Mouse (Mus musculus) gastrocnemius, adult 18-20 months (tissue): ENCODE measurements around the gene Gm19935. TPM values are rescaled to one million over a fixed set of nuclear protein-coding genes. Genes with fewer than 3 reads are reported as not detected.

Experiments
- DNase-seq: peaks from one replicate; pipeline ENCODE4 v3.0.0; 2021; ENCODE audit warnings: low spot score
- total RNA-seq, 2 experiments: library from RNA; stranded (reverse); gene quantifications; 2 replicates each; pipeline ENCODE4 v1.2.3; 2021

Gene Gm19935
- total RNA-seq, 2 experiments from 2014 or later, result not detected

- no peak for DNase-seq
Observed at GRCm38 (mm10) chr8:90830980-90831379, 13.8 kb upstream of the Gm19935 start.

DNA sequence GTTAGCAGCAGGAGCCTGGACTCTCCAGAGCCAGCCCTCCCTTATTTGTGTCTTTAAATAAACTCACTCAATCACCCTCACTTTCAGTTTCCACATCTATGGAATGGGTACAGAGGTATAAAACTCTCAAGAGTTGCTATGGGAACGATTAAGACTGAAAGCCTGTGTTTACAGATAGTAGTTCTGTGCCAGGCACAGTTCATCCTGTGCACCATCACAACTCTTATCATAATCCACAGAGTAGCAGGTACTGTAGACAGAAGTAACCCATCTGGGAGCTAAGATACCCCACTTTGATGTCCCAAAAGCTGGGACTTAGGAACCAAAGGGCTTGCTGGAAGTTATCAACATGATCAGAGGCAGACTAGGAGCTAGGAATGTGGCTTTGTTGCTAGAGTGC, 12.6 kb upstream of the Gm19935 start:
- DNase-seq, result no peak

DNA sequence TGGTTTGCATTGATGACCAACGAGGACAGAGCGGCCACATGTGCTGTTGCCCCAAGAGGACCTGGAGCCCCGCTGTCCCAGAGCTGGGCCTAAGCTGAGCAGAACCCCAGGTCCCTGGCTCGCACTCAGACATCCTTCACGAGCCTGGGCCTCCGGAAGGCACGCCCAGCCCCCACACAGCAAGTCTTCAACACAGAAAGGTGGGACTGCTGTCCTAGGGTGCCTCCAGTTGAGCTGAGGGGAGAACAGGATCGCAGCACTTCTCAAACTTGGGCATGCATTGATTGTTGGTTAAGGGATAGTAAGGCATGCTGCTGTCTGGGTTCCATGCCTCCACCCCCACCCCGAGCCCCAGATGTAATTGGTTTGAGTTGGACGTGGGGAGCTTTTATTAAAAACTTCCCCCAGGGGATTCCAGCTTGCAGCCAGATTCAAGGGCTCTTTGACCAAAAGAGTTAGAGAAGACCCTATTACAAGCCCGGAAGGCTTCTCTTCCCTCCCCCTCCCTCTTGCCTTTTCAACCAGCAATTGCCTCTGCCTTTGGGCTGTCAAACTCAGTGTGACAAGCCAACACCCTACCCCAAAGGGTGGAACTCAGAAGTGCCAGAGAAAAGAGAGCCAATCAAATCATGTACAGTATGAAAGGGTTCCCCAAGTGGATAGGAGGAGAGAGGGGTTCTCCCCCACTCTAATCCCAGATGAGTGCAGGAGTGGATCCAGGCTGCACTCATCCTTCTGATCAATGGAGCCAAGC, 12.0 kb upstream of the Gm19935 start:
- peak; percentile 15 for DNase-seq

- DNase-seq, result peak; percentile 97
Observed at GRCm38 (mm10) chr8:90828181-90828986, 11.2 kb upstream of the Gm19935 start, which contains the start of gene Chd9. Gene Chd9, plus strand, starts transcription at chr8:90828352.

DNA sequence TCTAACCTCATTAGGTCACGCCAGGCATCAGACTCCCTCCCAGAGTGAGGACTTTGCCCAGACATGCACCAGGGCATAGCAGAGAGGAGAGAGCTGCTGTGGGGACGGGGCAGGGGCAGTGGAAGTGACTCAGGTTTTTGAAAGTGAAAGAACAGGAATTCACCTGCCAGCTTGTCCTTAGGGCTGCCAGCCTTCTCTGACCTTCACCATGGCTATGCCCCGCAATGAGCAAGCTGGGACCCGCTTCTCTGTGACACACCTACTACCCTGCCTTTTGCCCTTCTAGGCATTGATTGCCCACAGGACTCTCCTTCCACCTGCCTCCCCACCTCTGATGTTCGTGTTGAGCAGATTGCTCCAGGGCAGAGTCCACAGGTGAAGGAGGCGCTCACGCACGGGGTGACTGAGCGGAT, 8.3 kb upstream of the Gm19935 start:
- no peak for DNase-seq

GRCm38 (mm10) chr8:90822443-90822842, 5.2 kb upstream of the Gm19935 start:
- DNase-seq, result no peak

- DNase-seq, result no peak
Observed at GRCm38 (mm10) chr8:90820321-90820696, 3.1 kb upstream of the Gm19935 start.

DNA sequence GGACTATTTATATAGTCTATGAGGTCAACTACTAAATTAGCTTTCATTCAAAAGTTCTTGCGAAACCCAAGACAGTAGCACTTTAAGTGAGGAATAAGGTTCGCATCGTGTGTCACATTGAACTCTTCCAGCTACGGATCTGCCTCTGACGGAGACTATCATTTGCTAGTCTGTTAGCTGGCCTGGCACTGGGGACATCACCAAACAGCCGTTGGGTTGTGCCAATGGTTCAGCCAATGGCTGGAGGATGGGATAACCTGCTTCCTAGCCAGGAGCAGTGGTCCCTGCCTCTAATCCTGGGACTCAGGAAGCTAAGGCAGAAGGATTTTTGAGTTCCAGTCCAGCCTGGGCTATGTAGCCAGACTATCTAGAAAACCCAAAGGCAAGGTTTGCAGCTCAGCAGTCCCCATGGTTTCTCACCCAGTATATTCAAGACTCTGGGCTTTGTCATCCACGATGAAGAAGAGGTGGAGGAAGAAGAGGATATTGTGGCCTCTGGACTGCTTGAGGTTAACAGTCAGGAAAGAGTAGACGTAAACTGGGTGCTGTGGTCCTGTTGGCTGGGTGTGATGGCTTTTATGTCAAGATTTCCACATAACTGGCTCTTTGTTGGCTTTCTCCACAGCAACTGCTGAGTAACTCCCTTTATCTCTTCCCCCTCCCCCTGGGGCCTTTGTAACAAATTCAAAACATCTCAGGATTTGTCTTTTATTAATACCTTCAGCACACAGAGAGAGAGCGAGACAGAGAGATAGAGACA, 2.5 kb upstream of the Gm19935 start:
- peak; percentile 24 for DNase-seq

DNA sequence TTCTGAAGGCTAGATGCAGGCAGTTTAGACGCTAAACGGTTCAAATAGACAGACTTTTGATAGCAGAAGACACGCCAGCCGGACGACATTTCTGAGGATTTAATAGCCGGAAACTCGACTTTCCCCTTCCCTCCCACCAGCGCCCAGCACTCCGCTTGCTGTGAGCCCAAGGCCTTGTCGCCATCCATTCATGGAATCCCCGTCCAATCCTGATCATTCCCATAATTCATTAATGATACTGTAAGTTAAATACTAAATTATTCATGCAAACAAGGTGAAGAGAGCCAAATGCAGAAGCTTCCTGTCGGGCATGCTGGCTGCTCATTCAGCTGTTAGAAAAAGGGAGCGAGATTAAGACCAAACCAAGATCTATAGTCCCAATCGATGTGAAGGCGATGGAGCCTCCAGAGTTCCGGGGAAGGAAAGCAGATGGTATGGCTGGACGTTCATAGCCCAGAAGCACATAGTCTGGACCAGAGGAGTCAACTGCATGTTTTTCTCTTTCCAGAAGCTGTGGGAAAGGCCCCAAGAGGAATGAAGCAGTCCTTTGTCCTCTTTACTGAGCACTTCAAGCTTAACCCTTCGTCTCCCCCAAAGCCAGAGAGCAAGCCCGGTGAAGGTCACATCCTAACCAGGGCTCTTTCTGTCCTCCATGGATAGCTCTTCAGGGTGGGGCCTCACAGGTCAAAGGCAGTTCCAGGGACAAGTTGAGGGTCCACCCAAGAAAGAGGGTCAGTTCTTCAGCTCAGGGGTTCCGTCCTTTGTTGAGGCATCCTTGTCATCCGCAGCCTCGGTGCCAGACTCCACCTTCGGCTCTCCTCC, 921 bp downstream of the Gm19935 start:
- DNase-seq, result no peak

GRCm38 (mm10) chr8:90813602-90814320, 3.4 kb downstream of the Gm19935 start:
- no peak for DNase-seq

DNA sequence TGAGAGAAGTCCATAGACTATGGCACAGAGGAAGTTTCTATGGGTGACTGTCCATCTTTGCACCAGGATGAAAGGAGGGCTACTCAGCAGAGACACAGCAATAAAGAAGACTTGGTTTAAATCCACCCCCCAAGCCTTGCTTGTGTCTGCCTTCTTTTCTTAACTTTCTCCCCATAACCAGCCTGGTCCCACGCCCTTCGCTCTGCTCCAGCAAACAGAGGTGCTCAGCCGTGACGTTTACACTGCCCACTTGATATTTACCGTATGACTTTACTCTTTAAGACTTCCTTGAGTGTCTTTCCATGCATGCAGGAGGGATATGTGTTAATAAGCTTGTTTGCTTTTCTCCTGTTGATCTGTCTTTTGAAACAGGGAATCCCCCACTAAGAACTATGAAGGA, 17.7 kb downstream of the Gm19935 start:
- no peak for DNase-seq

DNA sequence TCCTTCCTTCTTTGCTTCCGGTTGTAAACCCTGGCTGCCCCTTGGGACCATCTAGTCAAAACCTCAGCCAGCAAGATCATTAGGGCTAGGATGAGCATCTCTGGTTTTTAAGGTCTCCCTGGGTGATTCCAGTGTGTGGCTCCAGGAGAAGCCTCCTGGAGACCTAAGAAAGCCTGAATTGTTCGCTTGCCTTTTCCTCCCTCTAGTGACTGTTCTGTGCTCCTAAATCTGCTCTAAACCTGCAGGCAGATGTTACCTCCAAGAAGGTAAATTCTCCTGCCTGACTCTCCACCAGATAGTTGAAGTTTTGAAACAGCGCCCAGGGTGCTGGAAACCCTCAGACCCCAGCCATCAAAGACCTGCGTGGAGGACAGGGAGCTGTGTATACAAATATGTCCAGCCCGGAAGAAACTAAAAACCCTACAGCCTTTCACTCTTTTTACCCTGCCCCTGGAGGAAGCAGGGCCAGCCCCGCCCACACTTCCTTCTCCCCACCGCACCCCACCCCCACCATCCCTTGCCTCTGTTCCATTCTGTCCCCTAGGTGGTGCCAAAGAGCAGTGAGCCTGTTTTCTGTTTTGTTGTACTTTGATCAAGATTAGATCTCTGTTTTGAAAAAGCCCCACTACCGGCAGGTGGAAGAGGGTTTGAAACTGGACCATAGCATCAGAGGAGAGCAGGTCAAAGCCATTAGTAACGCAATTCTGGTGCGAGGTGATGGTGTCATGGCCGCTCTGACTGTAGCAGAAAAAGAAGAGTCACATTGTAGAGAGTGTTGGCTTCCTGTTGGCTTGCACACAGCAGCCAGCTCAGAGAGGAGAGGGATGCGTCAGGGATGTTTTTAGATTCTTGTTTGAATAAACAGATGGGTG, 22.0 kb downstream of the Gm19935 start:
- peak; percentile 74 for DNase-seq

DNA sequence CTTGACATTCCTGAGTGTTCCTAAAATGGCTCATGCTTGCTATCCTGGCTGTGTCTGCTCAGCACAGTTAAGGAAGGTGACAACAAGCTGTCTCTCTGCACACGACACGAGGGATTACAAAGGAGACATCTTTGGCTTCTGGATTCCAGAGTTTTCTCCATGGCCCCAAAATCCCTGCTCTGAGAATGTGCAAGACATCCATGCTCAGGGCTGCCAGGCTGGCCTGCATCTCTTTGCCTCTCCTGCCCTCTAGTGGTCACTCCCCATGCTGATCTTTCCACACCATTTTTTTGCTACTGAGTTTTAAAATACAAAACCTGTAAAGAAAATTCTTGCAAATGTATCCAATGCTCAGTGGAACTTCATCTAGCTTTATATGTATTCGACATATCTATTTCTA, 23.5 kb downstream of the Gm19935 start:
- peak; percentile 79 for DNase-seq

DNA sequence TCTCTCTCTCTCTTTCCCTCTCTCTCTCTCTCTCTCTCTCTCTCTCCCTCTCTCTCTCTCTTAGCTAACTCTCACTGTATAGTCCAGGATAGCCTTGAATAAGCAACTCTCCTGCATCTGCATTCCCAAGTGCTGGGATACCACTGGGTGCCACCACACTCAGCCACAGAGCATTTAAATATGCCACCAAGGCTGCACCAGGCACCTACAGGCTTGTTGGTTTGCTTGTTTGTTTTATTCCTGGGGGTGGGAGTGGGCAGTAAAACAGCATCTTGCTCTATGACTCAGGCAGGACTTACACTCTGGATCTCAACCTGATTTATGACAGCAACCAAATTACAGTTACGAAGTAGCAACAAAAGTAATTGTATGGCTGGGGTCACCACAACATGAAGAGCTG, 25.6 kb downstream of the Gm19935 start:
- DNase-seq, result no peak

DNA sequence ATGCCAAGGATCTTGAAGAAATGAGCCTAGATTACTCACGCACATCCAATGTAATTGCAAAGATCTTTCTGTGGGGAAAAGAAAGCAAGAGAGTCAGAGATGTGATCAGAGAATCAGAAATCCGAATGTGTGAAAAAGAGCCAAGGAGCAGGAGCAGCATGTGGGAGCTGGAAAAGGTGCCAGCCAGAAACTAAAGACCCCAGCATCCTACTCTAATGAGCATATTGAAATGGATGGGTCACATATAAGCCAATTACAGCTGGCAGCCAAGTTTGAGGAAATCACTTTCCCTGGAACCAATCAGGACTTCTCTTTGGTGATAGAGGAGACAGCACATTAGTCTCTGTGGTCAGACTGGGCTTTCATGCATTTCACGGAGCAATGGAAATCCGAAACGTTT, 47.4 kb downstream of the Gm19935 start:
- no peak for DNase-seq
